Mouse (Mus musculus) intestine, postnatal 0 days (tissue): ENCODE data around the gene Il17re. TPM values are rescaled to one million over a fixed set of nuclear protein-coding genes. Genes with fewer than 3 reads are reported as not detected.
A peak's percentile ranks its signal among the peaks of the same experiment; 100 is the strongest.

Experiments
- ATAC-seq: fragments of 200-750 bp; cut with Nextera tagmentation; 2 replicates; pipeline ENCODE4 v1.8.0; 2017; ENCODE audit warnings: mild to moderate bottlenecking, moderate TSS enrichment, moderate library complexity
- H3K27ac ChIP-seq: fragments of 300-500 bp; sonication (generic); 2 replicates; pipeline ENCODE4 v1.5.1; 2014; ENCODE audit warnings: mild to moderate bottlenecking, low read depth, low read length, moderate library complexity
- H3K27me3 ChIP-seq: fragments of 300-500 bp; sonication (generic); replicated peaks from 2 replicates; pipeline ENCODE4 v1.6.1; 2014; ENCODE audit warnings: low read length, mixed read lengths; ENCODE audit not compliant: control insufficient read depth, insufficient read depth
- H3K36me3 ChIP-seq: fragments of 300-500 bp; sonication (generic); 2 replicates; pipeline ENCODE4 v1.6.1; 2014; ENCODE audit warnings: mild to moderate bottlenecking, moderate library complexity; ENCODE audit not compliant: control insufficient read depth, insufficient read depth
- H3K4me1 ChIP-seq: fragments of 300-500 bp; sonication (generic); replicated peaks from 2 replicates; pipeline ENCODE4 v1.6.1; 2014; ENCODE audit warnings: antibody characterized with exemption, low read length, mixed read lengths; ENCODE audit not compliant: control insufficient read depth, insufficient read depth
- H3K4me2 ChIP-seq: fragments of 300-500 bp; sonication (generic); replicated peaks from 2 replicates; pipeline ENCODE4 v1.6.1; 2014; ENCODE audit warnings: low read depth, mild to moderate bottlenecking, moderate library complexity
- H3K4me3 ChIP-seq: fragments of 300-500 bp; sonication (generic); 2 replicates; pipeline ENCODE4 v1.5.1; 2014; ENCODE audit warnings: low read depth, low read length
- H3K9ac ChIP-seq: fragments of 300-500 bp; sonication (generic); 2 replicates; pipeline ENCODE4 v1.6.1; 2014; ENCODE audit warnings: mild to moderate bottlenecking, low read depth, low read length
- H3K9me3 ChIP-seq: fragments of 300-500 bp; sonication (generic); 2 replicates; pipeline ENCODE4 v1.6.1; 2016; ENCODE audit warnings: mixed run types; ENCODE audit not compliant: control insufficient read depth
- CTCF ChIP-seq: sonication (generic); IDR thresholded peaks from 2 replicates; pipeline ENCODE4 v1.5.1; 2016; ENCODE audit warnings: low read depth, mild to moderate bottlenecking, control low read depth, antibody characterized with exemption, moderate library complexity
- WGBS: fragments of 180-500 bp; shearing (Covaris S2); extraction: QIAGEN DNeasy Blood & Tissue Kit; methylation state at CpG from one replicate; pipeline ENCODE4 v1.1.7; 2014; 5-methylcytosine and 5-hydroxymethylcytosine counted together
- polyA plus RNA-seq: library from polyadenylated mRNA; unstranded; fragments of >200 nt; fragmentation: Nextera tagmentation; extraction: Ambion mirVana; gene quantifications from 2 replicates; pipeline ENCODE4 v1.2.1, GENCODE M21; 2015

Gene Il17re
- polyA plus RNA-seq, 1 experiment from 2014 or later, result 2.3 TPM

DNA sequence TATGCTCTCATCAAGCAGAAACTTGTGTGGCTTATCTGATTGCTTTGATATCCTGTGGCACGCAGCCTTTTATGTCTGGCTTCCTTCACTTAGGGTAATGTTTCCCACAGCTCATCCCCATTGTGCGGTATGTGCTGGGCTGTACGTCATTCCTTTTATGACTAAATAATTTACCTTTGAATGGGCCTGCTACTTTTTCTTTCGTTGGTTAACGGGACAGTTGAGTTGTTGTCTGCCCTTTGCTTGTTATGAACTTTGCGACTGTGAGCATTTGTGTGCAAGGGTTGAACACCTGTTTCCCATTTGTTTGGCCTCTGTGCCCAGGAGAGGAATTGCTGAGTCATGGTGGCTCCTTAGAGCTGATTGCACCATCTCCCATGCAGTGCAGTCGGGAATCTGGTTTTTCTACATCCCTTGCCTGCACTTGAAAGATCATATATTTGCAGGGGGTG is 28.9 kb downstream of the Il17re start:
- TF ChIP-seq CTCF, result no peak
- Histone ChIP-seq H3K27ac (no peak overlapping the region), H3K9ac (no peak overlapping the region), H3K36me3 (peaks cover 25% of the 10 kb centered on the region; the same call in 1 of the 2 replicates), H3K4me2 (0 out of 2 replicates have a peak overlapping the region, but pooled peaks have one; percentile 10), H3K4me3 (no peak overlapping the region), H3K27me3 (no peaks in the 10 kb centered on the region), H3K9me3 (no peaks in the 10 kb centered on the region), H3K4me1 (no peaks in the 10 kb centered on the region)
- 22% methylated on average over 7 of the region's 7 CpGs for WGBS
- peak; percentile 50 for ATAC-seq

DNA sequence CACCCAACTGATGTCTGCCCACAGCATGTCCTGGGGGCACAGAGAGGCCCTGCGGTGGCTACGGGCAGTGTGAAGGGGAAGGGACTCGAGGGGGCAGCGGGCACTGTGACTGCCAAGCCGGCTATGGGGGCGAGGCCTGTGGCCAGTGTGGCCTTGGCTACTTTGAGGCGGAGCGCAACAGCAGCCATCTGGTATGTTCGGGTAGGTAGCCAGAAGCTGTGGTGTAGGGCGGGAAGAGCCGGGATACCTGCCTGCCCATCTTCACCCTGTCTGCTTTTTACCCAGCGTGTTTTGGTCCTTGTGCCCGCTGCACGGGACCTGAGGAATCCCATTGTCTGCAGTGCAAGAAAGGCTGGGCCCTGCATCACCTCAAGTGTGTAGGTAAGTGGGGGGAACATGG is 31.1 kb downstream of the Il17re start:
- TF ChIP-seq CTCF, result no peak
- Histone ChIP-seq H3K4me3 (no peak overlapping the region), H3K27me3 (no peaks in the 10 kb centered on the region), H3K4me2 (no peak overlapping the region), H3K9ac (no peak overlapping the region), H3K27ac (no peak overlapping the region), H3K36me3 (peaks cover 25% of the 10 kb centered on the region; the same call in 1 of the 2 replicates), H3K9me3 (no peaks in the 10 kb centered on the region), H3K4me1 (no peaks in the 10 kb centered on the region)
- no peak for ATAC-seq
- WGBS, result 95% methylated on average over 14 of the region's 14 CpGs

DNA sequence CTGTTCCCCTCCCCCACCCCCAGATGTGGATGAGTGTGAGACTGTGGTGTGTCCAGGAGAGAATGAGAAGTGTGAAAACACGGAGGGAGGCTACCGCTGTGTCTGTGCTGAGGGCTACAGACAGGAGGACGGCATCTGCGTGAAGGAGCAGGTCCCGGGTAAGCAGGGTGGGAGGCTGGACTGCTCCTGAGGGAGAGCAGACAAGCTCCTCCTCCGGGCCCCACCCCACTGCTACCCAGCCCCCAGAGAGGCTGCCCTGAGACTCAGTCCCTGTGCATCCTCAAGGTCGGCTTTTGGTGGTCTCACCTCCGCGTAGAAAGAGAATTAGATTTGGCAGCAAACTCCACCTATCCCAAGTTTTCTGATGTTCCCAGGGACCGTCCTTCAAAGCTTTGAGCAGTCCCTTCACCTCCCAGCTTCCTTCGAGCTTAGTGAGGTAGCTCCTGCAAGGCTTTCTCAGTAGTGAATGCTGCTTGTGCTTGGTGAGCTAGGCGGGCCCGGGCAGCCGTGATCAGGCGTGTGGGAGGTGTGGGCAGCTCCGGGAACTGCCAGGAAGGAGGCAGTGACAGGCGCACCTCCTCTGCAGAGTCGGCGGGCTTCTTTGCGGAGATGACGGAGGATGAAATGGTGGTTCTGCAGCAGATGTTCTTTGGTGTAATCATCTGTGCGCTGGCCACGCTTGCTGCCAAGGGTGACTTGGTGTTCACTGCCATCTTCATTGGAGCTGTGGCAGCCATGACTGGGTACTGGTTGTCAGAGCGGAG is 34.0 kb downstream of the Il17re start:
- Histone ChIP-seq H3K27ac (no peak overlapping the region), H3K4me3 (no peak overlapping the region), H3K9me3 (no peaks in the 10 kb centered on the region), H3K27me3 (peaks cover 7% of the 10 kb centered on the region; the same call in 1 of the 2 replicates), H3K36me3 (peaks cover 25% of the 10 kb centered on the region; the same call in 1 of the 2 replicates), H3K4me2 (no peak overlapping the region), H3K4me1 (0 out of 2 replicates have a peak, but pooled peaks cover 6% of the 10 kb centered on the region), H3K9ac (no peak overlapping the region)
- no peak for TF ChIP-seq CTCF
- ATAC-seq, result no peak
- 78% methylated on average over 24 of the region's 24 CpGs for WGBS

DNA sequence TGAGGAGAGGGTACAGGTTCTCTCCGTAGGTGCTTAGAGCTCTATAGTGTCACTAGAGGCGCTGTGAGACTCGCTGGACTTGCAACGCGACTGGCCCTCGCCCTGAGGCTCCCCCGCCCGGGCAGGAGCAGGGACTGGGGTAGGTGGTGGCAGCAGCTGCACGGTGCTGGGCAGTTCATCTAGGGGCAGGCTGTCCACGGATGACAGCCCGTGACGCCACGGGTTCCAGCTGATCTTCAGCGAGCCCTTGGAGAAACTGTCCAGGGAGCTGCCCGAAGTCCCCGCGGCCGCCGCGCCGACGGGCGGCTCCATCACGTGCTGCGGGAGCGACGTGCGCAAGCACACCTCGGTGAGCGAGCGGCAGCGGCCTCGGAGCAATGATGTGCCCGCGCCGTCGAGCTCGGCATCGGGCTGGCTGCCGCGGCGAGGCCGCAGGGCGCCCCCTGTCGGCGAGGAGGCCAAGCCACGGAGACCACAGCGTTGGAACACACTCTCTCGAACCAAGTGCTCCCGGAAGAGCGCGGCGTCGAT is 36.0 kb downstream of the Il17re start:
- H3K27ac ChIP-seq, result peak overlapping the region; percentile 22
- under 1% methylated on average over 51 of the region's 54 CpGs for WGBS
- peak; percentile 89 for ATAC-seq

DNA sequence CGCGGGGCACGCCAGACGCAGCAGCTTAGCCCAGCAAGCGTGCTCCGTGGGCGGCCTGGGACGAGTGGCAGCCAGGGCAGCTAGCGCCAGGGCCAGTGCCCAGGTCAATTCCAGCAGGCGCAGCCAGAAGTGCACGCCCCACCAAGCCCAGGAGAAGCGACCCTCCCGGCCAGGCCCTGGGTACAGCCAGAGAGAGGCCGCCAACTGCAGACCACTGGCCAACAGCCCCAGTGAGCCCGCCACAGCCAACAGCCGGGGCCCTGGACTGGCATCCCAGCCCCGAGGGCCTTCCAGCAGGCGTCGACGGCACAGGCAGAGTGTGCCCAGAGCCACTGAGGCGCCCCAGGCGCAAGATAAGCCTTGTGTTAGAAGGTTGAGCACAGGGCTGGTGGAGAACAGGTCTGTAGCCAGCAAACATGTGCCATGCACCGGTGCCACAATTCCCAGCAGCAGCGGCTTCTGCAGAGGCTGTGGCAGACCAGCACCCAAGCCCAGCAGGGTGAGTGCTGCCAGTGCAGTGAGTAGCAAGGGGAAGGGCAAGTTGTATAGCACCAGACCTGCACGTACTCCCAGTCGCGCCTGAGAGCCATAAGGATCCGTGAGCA is 36.9 kb downstream of the Il17re start:
- peaks cover 13% of the 10 kb centered on the region; the same call in 1 of the 2 replicates for H3K36me3 ChIP-seq
- peak overlapping the region; percentile 70 for H3K4me2 ChIP-seq
- H3K9ac ChIP-seq, result peak overlapping the region; percentile 40; the same call in 1 of the 2 replicates
- peak overlapping the region; percentile 35 for H3K4me3 ChIP-seq
- no peak for TF ChIP-seq CTCF
- peaks cover 10% of the 10 kb centered on the region; the same call in 1 of the 2 replicates for H3K27me3 ChIP-seq
- peak; percentile 5 for ATAC-seq
- no peaks in the 10 kb centered on the region for H3K9me3 ChIP-seq
- WGBS, result 44% methylated on average over 28 of the region's 28 CpGs
- H3K27ac ChIP-seq, result no peak overlapping the region
- H3K4me1 ChIP-seq, result 0 out of 2 replicates have a peak, but pooled peaks cover 6% of the 10 kb centered on the region

More for the DNA sequence above, 36.0 kb downstream of the Il17re start:
- peak; percentile 90 for TF ChIP-seq CTCF
- Histone ChIP-seq H3K36me3 (peaks cover 21% of the 10 kb centered on the region; the same call in 1 of the 2 replicates), H3K4me1 (0 out of 2 replicates have a peak, but pooled peaks cover 6% of the 10 kb centered on the region), H3K9ac (peak overlapping the region; percentile 40), H3K9me3 (no peaks in the 10 kb centered on the region), H3K27me3 (peaks cover 10% of the 10 kb centered on the region; the same call in 1 of the 2 replicates), H3K4me3 (peak overlapping the region; percentile 35), H3K4me2 (peak overlapping the region; percentile 70)

GRCm38 (mm10) chr6:113499346-113499745 is 41.1 kb downstream of the Il17re start:
- H3K9me3 ChIP-seq, result no peaks in the 10 kb centered on the region
- H3K27ac ChIP-seq, result no peak overlapping the region
- ATAC-seq, result no peak
- no peaks in the 10 kb centered on the region for H3K36me3 ChIP-seq
- WGBS, result 76% methylated on average over 6 of the region's 6 CpGs
- no peak overlapping the region for H3K4me3 ChIP-seq
- 0 out of 2 replicates have a peak, but pooled peaks cover 6% of the 10 kb centered on the region for H3K4me1 ChIP-seq
- H3K27me3 ChIP-seq, result peaks cover 28% of the 10 kb centered on the region; the same call in 1 of the 2 replicates
- H3K9ac ChIP-seq, result no peak overlapping the region
- no peak overlapping the region for H3K4me2 ChIP-seq
- no peak for TF ChIP-seq CTCF
